Mouse (Mus musculus) liver, adult (tissue): Measurements from ENCODE around the gene Dbt.
A peak's percentile ranks its signal among the peaks of the same experiment; 100 is the strongest.

Experiments
- GATA4 ChIP-seq: IDR thresholded peaks from 2 replicates; pipeline ENCODE4 v1.6.1; 2014; ENCODE audit warnings: mild to moderate bottlenecking, low read length; ENCODE audit not compliant: insufficient replicate concordance

The Dbt gene

DNA sequence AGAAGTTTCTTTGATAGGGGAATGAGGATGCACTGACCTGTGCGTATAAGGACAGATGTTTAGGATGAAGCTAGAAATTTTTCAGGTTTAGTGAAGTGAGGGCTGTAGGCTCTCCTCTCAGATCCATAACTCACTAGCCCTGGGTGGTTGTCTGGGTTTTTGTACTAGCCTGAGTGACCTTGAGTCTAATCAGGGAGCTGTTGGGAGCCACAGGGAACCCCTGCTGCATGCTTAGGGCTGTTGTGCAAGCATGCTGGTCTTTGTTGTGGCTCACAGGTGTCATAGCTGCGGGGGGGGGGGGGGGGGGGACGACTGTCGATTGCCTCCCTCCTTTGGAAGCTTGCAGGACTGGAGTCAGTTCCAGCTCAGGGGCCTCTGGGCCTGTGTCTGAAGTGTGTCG, 16.9 kb downstream of the Dbt start:
- no peak for TF ChIP-seq GATA4

DNA sequence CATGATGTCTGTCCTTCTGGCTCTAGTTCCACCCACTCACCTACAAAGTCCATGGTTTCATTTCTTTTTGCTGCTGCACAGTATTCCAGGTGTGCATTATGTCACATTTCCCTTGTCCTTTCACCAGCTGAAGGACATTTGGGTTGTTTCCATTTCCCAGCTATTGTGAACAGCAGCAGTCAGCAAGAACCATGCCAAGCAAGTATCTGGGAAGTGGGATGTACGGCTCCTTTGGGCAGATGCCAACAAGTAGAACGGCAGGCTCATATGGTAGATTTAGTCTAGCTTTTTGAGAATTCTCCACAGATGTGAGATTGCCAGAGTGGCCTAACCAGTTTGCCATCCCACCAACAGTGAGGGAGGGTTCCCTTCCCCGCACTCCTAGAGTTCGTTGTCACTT, 18.0 kb downstream of the Dbt start:
- TF ChIP-seq GATA4, result no peak

DNA sequence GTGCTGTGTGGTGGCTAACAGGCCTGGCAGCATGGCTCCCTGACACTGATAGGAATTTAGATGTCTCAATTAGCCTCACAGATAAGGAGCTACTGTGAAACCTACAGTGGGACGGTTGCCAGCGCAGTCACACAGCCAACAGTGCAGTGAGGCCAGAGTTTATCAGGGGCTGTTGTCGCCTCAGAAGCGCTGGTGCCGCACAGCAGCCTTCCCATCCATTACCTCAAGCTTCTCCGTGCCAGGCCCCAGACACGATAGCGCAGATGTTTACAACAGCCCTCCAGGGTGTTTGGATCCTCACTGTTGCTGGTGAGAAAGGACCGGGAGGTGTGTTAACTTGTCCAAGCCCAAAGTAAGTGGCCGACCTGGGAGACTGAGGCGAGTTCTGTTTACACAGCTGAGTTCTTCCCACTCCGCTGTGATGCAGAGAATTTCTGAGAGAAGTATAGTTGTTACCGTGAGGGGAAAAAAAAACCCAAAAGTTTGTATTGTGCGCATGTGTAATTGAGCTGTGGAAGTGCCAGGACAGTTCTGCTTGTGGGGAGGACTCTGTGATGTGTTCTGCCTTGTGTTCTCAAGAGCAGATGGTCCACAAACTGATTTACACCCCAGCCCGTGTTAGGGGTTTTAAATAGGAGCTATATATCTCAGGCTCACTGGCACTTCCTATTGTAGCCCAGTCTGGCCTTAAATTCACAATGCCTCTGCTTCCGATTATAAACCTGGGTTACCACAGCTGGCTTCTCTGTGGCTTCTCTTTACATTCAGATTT, 23.7 kb downstream of the Dbt start:
- TF ChIP-seq GATA4, result no peak

DNA sequence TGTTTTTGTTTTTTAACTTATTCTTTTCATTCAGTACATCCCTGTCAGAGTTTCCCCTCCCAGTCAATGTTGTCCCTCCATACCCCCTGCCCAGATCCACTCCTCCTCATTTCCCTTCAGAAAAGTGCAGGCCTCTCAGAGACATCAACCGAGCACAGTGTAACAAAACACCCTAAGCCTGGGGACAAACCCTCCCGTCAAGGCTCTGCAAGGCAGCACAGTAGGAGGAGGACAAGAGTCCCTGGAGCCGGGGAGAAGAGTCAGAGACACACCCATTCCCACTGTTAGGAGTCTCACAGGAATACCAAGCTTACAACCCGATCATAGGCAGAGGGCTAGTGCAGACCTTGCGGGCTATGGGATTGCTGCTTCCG, 24.3 kb downstream of the Dbt start:
- no peak for TF ChIP-seq GATA4

DNA sequence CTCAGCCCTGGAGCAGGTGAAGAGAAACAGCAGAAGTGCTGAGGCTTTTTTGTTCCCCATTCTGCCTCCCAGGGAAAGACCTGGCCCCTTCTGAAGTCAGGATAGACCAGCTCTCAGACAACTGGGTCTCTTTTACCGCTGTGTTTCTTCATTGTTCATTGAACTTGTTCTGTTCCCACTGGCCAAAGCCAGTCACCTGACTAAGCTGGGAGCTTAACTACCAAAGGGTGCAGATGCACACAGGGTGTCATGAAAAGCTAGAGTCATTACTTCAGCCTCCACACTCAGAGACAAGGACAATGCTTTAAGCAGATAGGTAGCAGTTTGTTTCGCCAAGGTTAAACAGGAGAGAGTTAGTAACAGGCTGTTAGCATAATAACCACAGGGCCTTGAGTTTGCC, 29.2 kb downstream of the Dbt start:
- no peak for TF ChIP-seq GATA4

DNA sequence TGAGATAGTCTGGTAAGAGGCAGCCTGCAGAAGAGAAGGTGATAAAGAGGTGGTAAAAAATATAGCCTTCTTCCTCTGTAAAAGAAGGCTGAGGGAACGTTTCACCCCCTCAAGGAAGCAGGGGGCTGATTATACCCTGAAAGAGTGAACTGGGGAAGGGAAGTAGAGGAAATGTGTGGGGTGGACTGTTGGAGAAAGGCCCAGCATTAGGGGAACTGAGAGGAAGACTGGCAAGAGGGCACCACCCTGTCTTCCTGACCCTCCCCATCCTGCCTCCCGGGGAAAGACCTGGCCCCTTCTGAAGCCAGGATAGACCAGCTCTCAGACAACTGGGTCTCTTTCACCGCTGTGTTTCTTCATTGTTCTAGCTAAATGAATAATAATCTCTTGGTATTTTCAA, 29.7 kb downstream of the Dbt start:
- no peak for TF ChIP-seq GATA4

DNA sequence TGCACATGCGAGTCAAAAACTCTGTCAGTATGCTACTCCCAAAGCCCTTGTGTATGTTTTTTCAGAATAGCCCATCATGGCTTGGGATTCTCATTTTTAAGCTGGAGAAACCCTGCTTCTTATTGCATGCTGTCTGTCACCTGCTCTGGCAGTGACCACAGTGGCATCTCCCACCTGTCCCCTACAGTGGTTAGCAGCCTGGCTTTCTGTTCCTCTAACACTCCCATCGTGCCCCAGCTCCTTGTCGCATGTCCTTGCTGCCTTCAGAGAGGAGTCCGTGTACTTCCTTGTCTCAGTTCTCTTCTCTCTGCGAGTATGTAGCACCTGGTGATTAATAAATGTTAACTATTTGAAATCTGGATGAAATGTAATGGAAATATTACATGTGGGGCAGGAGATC, 34.6 kb downstream of the Dbt start:
- TF ChIP-seq GATA4, result no peak

DNA sequence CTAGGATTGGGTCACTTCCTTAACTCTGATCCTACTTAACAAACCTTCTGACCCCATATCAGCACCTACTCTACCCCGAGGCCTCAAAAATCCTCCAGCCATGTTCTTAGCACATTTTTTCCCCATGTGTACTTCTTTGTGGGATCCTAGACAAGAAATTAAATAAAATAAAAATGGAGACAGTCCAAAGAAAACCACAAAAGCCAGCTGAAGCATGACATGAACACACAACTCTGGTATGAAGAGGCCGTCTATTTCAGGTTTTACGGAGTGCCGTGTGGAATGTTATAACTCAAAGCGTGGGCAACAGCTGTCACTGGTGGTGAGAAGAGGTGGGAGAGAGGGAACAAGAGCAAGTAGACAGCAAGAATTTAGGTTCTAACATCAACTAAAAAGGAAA, 38.5 kb downstream of the Dbt start:
- no peak for TF ChIP-seq GATA4

DNA sequence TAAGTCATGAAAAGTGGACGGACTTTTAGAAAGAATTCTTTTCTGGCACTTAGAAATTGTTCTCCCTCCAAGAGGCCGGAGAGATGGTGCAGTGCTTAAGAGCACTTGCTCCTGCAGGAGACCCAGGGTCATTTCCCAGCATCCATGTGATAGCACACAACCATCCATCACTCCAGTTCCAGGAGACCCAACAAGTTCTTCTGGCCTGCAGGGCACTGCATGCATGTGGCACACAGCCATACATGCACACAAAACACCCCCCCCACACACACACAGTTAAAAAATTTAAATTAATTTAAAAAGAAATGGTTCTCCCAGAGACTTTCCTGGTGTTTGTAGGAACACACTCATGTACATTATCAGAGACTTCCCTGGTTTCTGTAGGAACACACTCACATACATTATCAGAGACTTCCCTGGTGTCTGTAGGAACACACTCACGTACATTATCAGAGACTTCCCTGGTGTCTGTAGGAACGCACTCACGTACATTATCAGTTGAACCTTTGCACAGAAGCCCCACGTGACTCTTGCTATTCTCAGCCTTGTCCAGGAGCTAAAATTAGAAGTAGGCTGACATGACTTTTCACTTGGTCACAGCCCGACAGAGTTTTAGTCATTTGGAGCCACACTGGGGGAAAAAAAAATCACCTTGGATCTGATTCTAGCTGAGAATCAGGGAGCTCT, 49.7 kb downstream of the Dbt start, which contains the start of gene Lrrc39:
Lrrc39 (plus strand) TSS at position 566 of the 687 bp plus-strand sequence.
- 0 out of 2 replicates have a peak, but pooled peaks have one; percentile 35 for TF ChIP-seq GATA4

DNA sequence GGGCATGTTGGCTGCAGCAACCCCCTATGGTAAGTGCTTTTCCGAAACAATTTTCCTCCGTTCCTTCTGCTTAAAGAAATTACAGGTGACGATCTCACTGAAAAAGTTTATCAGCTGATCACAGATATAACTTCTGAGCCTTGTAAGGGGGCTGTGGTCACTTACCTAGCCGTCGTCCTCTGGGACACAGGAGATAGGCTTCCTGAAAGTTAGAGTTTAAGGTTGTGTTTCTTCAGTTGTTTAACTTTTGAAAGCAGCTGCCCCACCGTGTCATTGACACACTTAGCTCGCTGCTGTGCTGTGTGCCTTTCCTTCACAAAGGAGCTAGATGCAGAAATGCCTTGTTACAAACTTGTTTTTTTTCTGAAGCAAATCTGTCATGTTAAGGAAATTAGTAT, 50.2 kb downstream of the Dbt start:
- no peak for TF ChIP-seq GATA4

DNA sequence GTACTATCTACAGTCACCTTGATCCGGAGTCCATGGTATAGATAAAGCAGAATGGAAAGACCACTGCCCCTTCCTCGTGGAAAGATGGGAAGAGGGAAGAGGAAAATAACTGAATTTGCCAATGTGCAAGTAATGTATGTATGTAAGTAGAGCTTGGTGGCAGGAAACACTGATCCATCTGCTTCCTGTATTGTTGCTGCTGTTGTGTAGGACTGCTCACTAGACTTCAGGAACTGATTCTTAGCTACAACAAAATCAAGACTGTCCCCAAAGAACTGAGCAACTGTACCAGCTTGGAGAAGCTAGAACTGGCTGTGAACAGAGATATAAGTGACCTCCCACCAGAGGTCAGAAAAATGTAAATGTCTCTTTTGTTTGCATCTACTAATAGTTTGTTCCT, 57.8 kb downstream of the Dbt start:
- TF ChIP-seq GATA4, result no peak

DNA sequence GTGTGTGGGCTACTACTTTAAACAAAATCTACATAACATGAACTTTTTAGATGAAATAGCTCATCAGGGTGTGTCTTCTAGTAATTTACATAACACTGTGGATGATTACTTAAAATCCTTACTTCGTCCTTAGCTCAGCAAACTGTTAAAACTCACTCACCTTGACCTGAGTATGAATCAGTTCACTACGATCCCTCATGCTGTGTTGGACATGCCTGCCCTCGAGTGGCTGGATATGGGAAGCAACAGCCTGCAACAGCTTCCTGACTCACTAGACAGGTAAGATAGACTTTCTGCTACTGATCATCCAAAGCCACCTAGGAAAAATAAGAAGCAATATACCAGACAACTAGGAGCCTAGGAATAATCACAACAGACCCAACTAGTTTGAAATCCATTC, 64.4 kb downstream of the Dbt start:
- no peak for TF ChIP-seq GATA4

DNA sequence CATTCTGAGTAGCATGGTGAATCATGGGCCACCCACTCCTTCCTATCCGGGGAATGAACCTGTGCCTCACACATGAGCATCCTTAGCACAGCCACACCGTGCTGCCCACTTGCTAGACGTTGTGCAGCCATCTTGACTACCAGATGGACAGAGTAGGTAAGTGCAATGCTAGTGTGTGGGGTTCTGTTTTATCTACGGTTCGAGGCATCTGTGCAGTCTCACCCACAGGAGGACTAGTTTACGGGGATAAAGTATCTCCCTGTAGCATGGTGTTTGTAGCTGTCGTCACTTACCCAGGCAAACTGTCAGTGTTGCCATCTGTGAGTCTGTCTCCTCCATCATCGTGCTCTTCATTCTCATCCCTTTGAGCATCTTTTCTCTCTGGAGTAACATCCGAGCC, 69.3 kb downstream of the Dbt start:
- no peak for TF ChIP-seq GATA4

DNA sequence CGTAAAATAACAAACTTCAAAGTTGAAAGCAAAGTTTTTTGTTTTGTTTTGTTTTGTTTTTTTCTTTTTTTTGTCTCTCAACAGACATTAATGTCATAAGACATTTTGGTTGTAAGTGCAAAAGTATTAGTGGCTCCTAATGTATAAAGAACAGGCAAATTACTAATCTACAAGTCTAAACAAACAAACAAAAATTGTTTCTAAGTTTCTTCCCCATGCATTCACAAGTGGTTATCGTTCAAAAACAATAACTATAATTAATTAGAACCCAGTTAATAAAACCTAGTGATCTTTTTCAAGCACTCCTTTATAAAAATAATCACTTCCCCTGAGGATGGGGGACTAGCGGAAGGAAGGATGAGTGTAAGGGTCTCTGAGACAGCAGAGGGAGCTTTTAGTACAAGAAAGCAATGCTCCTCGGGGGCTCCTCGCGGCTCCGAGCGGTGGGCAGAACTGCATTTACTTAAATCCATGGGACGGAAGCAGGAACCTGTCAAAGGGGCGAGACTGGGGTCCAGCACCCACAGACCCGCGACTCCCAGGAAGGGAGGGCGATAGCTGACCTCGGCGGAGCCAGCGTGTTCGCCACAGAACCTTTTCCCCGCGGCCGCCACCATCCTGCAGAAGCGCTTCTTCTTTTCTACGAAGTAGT, 81.3 kb downstream of the Dbt start:
- TF ChIP-seq GATA4, result no peak

DNA sequence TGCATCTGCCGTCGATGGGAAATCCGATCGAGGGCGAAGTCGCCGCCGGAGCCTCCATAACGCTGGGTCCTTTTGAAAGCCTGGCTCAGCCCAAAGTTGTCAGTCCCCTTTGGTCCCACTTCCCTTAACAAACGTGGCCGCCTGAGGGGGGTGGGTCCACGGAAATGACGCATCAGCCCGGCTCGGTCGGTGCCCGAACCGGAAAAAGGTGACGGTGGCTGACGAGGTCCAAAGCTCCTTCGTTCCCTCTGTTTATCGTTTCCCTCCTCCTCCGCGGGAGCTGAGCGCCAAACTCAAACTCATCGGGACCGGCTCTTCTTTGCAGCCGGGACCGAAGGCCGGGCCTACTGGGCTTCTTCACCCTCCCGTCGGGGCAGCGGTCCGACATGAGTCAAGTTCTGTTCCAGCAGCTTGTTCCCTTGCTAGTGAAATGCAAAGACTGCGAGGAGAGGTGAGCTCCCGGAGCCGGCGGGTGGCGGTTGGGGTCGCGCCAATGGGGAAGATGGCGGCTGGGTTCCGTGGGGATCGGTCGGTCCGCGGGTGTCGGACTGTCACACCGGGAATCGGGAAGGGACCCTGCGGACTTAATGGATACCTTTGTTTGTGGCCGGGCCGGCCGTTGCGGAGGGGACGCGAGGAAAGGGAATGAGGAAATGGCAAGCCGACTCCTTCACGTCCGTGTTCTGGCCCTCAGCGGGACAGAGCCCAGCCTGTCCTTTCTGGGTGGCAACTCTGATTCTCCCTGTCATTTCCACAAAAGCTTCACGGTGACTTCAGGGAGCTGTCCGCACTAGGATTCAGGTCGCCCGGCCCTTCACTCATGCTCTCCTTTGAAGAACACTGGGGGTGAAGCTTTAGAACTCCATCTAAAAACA, 82.1 kb downstream of the Dbt start, which contains the start of gene Sass6:
Sass6 (plus strand) TSS at position 255 of the 875 bp plus-strand sequence.
- peak; percentile 45; the same call in 1 of the 2 replicates for TF ChIP-seq GATA4

DNA sequence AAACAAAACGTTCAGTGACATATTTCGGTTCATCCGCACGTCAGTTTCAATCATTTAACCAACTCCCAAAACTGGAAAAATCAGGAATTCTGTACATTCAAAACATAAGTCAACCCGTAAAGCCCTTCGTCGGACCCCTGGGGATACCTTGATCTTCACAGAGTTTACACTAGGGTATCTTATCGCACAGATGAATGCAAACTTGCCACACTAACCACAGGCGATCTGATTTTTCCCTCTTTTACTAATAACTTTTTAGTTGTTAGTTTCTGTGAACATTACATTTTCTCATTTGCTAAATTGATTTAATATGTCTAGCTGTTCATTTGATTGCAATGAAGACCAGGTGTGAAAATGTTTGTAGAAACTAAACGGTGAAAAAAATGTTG, 82.7 kb downstream of the Dbt start:
- TF ChIP-seq GATA4, result no peak
